Mouse (Mus musculus): ENCODE data around the gene Ttc30b. TPM values are rescaled to one million over a fixed set of nuclear protein-coding genes. Genes with fewer than 3 reads are reported as not detected.
"Not testable (repeated sequence)": the region's sequence is repeated elsewhere in the genome, so short reads cannot be mapped to it uniquely, and the experiment has no call there.

Ttc30b gene
- polyA plus RNA-seq, 1 experiment from 2014 or later, result 21.8 TPM

- not testable (repeated sequence) for H3K27me3 ChIP-seq; ATAC-seq (ENCODE audit: low FRiP score, low read depth); H3K27ac ChIP-seq (replicated peaks); H3K9me3 ChIP-seq; H3K4me1 ChIP-seq (replicated peaks); H3K4me2 ChIP-seq; H3K4me3 ChIP-seq; H3K36me3 ChIP-seq; H3K9ac ChIP-seq
- 100% methylated on average over 2 of the region's 2 CpGs for WGBS
Observed at GRCm38 (mm10) chr2:75936685-75937084, 1.7 kb downstream of the Ttc30b start.

GRCm38 (mm10) chr2:75933541-75933940, 4.8 kb downstream of the Ttc30b start:
- H3K4me2 ChIP-seq, result no peak overlapping the region
- peaks cover 4% of the 10 kb centered on the region; the same call in 1 of the 2 replicates for H3K4me1 ChIP-seq (replicated peaks)
- H3K9me3 ChIP-seq, result no peaks in the 10 kb centered on the region
- no peak overlapping the region for H3K9ac ChIP-seq
- no peak for ATAC-seq (ENCODE audit: low FRiP score, low read depth)
- H3K27ac ChIP-seq (replicated peaks), result peak overlapping the region; percentile 26; the same call in 1 of the 2 replicates
- no peaks in the 10 kb centered on the region for H3K27me3 ChIP-seq
- no peaks in the 10 kb centered on the region for H3K36me3 ChIP-seq
- 47% methylated on average over 7 of the region's 7 CpGs for WGBS
- no peak overlapping the region for H3K4me3 ChIP-seq

- Histone ChIP-seq H3K27ac (replicated peaks) (no peak overlapping the region), H3K9ac (no peak overlapping the region), H3K36me3 (peaks cover 5% of the 10 kb centered on the region; the same call in 1 of the 2 replicates), H3K4me1 (replicated peaks) (no peaks in the 10 kb centered on the region), H3K4me2 (no peak overlapping the region), H3K9me3 (no peaks in the 10 kb centered on the region), H3K27me3 (no peaks in the 10 kb centered on the region), H3K4me3 (no peak overlapping the region)
- ATAC-seq (ENCODE audit: low FRiP score, low read depth), result no peak
- WGBS, result 94% methylated on average over 2 of the region's 2 CpGs
Observed at GRCm38 (mm10) chr2:75930941-75931340, 7.4 kb downstream of the Ttc30b start.

GRCm38 (mm10) chr2:75929786-75930444, 8.5 kb downstream of the Ttc30b start:
- H3K4me2 ChIP-seq, result no peak overlapping the region
- H3K9me3 ChIP-seq, result no peaks in the 10 kb centered on the region
- no peak overlapping the region for H3K27ac ChIP-seq (replicated peaks)
- ATAC-seq (ENCODE audit: low FRiP score, low read depth), result no peak
- no peaks in the 10 kb centered on the region for H3K4me1 ChIP-seq (replicated peaks)
- peaks cover 5% of the 10 kb centered on the region; the same call in 1 of the 2 replicates for H3K36me3 ChIP-seq
- WGBS, result 86% methylated on average over 6 of the region's 6 CpGs
- H3K27me3 ChIP-seq, result no peaks in the 10 kb centered on the region
- H3K9ac ChIP-seq, result no peak overlapping the region
- no peak overlapping the region for H3K4me3 ChIP-seq

- no peaks in the 10 kb centered on the region for H3K4me1 ChIP-seq (replicated peaks)
- no peaks in the 10 kb centered on the region for H3K9me3 ChIP-seq
- 81% methylated on average over 2 of the region's 2 CpGs for WGBS
- no peak overlapping the region for H3K27ac ChIP-seq (replicated peaks)
- no peak overlapping the region for H3K4me3 ChIP-seq
- H3K9ac ChIP-seq, result no peak overlapping the region
- peaks cover 5% of the 10 kb centered on the region; the same call in 1 of the 2 replicates for H3K36me3 ChIP-seq
- H3K27me3 ChIP-seq, result no peaks in the 10 kb centered on the region
- H3K4me2 ChIP-seq, result no peak overlapping the region
- no peak for ATAC-seq (ENCODE audit: low FRiP score, low read depth)
Observed at GRCm38 (mm10) chr2:75929141-75929540, 9.2 kb downstream of the Ttc30b start.

GRCm38 (mm10) chr2:75928011-75928410, 10.4 kb downstream of the Ttc30b start:
- Histone ChIP-seq H3K4me3 (no peak overlapping the region), H3K9me3 (no peaks in the 10 kb centered on the region), H3K27ac (replicated peaks) (no peak overlapping the region), H3K36me3 (peaks cover 5% of the 10 kb centered on the region; the same call in 1 of the 2 replicates), H3K4me1 (replicated peaks) (0 out of 2 replicates have a peak, but pooled peaks cover 5% of the 10 kb centered on the region), H3K27me3 (no peaks in the 10 kb centered on the region), H3K4me2 (no peak overlapping the region), H3K9ac (no peak overlapping the region)
- WGBS, result 85% methylated on average over 3 of the region's 3 CpGs
- no peak for ATAC-seq (ENCODE audit: low FRiP score, low read depth)

GRCm38 (mm10) chr2:75926061-75926460, 12.3 kb downstream of the Ttc30b start:
- no peak overlapping the region for H3K4me3 ChIP-seq
- peaks cover 5% of the 10 kb centered on the region; the same call in 1 of the 2 replicates for H3K36me3 ChIP-seq
- no peaks in the 10 kb centered on the region for H3K27me3 ChIP-seq
- H3K4me2 ChIP-seq, result no peak overlapping the region
- 57% methylated on average over 5 of the region's 5 CpGs for WGBS
- H3K9me3 ChIP-seq, result no peaks in the 10 kb centered on the region
- H3K9ac ChIP-seq, result no peak overlapping the region
- H3K4me1 ChIP-seq (replicated peaks), result 0 out of 2 replicates have a peak, but pooled peaks cover 6% of the 10 kb centered on the region
- ATAC-seq (ENCODE audit: low FRiP score, low read depth), result no peak
- H3K27ac ChIP-seq (replicated peaks), result no peak overlapping the region

- no peak for ATAC-seq (ENCODE audit: low FRiP score, low read depth)
- 67% methylated on average over 4 of the region's 4 CpGs for WGBS
- H3K27ac ChIP-seq (replicated peaks), result peak overlapping the region; percentile 42; the same call in 1 of the 2 replicates
- no peak overlapping the region for H3K4me2 ChIP-seq
- peaks cover 5% of the 10 kb centered on the region; the same call in 1 of the 2 replicates for H3K36me3 ChIP-seq
- 0 out of 2 replicates have a peak, but pooled peaks cover 6% of the 10 kb centered on the region for H3K4me1 ChIP-seq (replicated peaks)
- no peaks in the 10 kb centered on the region for H3K9me3 ChIP-seq
- H3K4me3 ChIP-seq, result no peak overlapping the region
- H3K9ac ChIP-seq, result no peak overlapping the region
- H3K27me3 ChIP-seq, result no peaks in the 10 kb centered on the region
Observed at GRCm38 (mm10) chr2:75923807-75924340, 14.5 kb downstream of the Ttc30b start.

- Histone ChIP-seq H3K27ac (replicated peaks) (no peak overlapping the region), H3K4me1 (replicated peaks) (no peaks in the 10 kb centered on the region), H3K27me3 (no peaks in the 10 kb centered on the region), H3K36me3 (peaks cover 7% of the 10 kb centered on the region), H3K9ac (no peak overlapping the region), H3K4me2 (no peak overlapping the region), H3K9me3 (no peaks in the 10 kb centered on the region), H3K4me3 (no peak overlapping the region)
- WGBS, result 86% methylated on average over 3 of the region's 3 CpGs
- no peak for ATAC-seq (ENCODE audit: low FRiP score, low read depth)
Observed at GRCm38 (mm10) chr2:75915040-75915439, 23.3 kb downstream of the Ttc30b start.

GRCm38 (mm10) chr2:75907142-75907541, 31.2 kb downstream of the Ttc30b start:
- H3K9me3 ChIP-seq, result no peaks in the 10 kb centered on the region
- no peaks in the 10 kb centered on the region for H3K27me3 ChIP-seq
- H3K4me3 ChIP-seq, result no peak overlapping the region
- H3K4me2 ChIP-seq, result no peak overlapping the region
- no peak for ATAC-seq (ENCODE audit: low FRiP score, low read depth)
- H3K4me1 ChIP-seq (replicated peaks), result no peaks in the 10 kb centered on the region
- no peak overlapping the region for H3K9ac ChIP-seq
- WGBS, result 94% methylated on average over 1 of the region's 1 CpGs
- no peak overlapping the region for H3K27ac ChIP-seq (replicated peaks)
- H3K36me3 ChIP-seq, result peaks cover 15% of the 10 kb centered on the region

GRCm38 (mm10) chr2:75901869-75902268, 36.5 kb downstream of the Ttc30b start:
- no peak overlapping the region for H3K4me2 ChIP-seq
- no peaks in the 10 kb centered on the region for H3K4me1 ChIP-seq (replicated peaks)
- no peaks in the 10 kb centered on the region for H3K27me3 ChIP-seq
- peaks cover 13% of the 10 kb centered on the region; the same call in 1 of the 2 replicates for H3K36me3 ChIP-seq
- no peak overlapping the region for H3K27ac ChIP-seq (replicated peaks)
- no peak overlapping the region for H3K9ac ChIP-seq
- no peak for ATAC-seq (ENCODE audit: low FRiP score, low read depth)
- no peaks in the 10 kb centered on the region for H3K9me3 ChIP-seq
- no peak overlapping the region for H3K4me3 ChIP-seq
- 94% methylated on average over 9 of the region's 9 CpGs for WGBS

- 84% methylated on average over 1 of the region's 1 CpGs for WGBS
- ATAC-seq (ENCODE audit: low FRiP score, low read depth), result no peak
- no peak overlapping the region for H3K9ac ChIP-seq
- no peaks in the 10 kb centered on the region for H3K4me1 ChIP-seq (replicated peaks)
- H3K27ac ChIP-seq (replicated peaks), result no peak overlapping the region
- no peak overlapping the region for H3K4me3 ChIP-seq
- H3K27me3 ChIP-seq, result no peaks in the 10 kb centered on the region
- H3K36me3 ChIP-seq, result 0 out of 2 replicates have a peak, but pooled peaks cover 8% of the 10 kb centered on the region
- no peak overlapping the region for H3K4me2 ChIP-seq
- H3K9me3 ChIP-seq, result no peaks in the 10 kb centered on the region
Observed at GRCm38 (mm10) chr2:75900281-75900680, 38.1 kb downstream of the Ttc30b start.
